Mouse (Mus musculus): ENCODE data around the gene Pip4k2a.

Gene Pip4k2a

GRCm38 (mm10) chr2:18979675-18980074, 18.3 kb downstream of the Pip4k2a start:
- no peak for DNase-seq (ENCODE audit: low read depth, low spot score)

GRCm38 (mm10) chr2:18979046-18979445, 18.9 kb downstream of the Pip4k2a start:
- no peak for DNase-seq (ENCODE audit: low read depth, low spot score)

- no peak for DNase-seq (ENCODE audit: low read depth, low spot score)
Observed at GRCm38 (mm10) chr2:18977201-18977805, 20.6 kb downstream of the Pip4k2a start.

- DNase-seq (ENCODE audit: low read depth, low spot score) = no peak
Observed at GRCm38 (mm10) chr2:18976175-18976574, 21.8 kb downstream of the Pip4k2a start.

GRCm38 (mm10) chr2:18974882-18975645, 22.9 kb downstream of the Pip4k2a start:
- DNase-seq (ENCODE audit: low read depth, low spot score) = no peak

- no peak for DNase-seq (ENCODE audit: low read depth, low spot score)
Observed at GRCm38 (mm10) chr2:18971564-18971963, 26.4 kb downstream of the Pip4k2a start.

- DNase-seq (ENCODE audit: low read depth, low spot score) = no peak
Observed at GRCm38 (mm10) chr2:18970461-18970860, 27.5 kb downstream of the Pip4k2a start.

- DNase-seq (ENCODE audit: low read depth, low spot score) = no peak
Observed at GRCm38 (mm10) chr2:18969066-18969681, 28.8 kb downstream of the Pip4k2a start.

GRCm38 (mm10) chr2:18967451-18968063, 30.4 kb downstream of the Pip4k2a start:
- DNase-seq (ENCODE audit: low read depth, low spot score) = no peak

GRCm38 (mm10) chr2:18966566-18966965, 31.4 kb downstream of the Pip4k2a start:
- no peak for DNase-seq (ENCODE audit: low read depth, low spot score)

- DNase-seq (ENCODE audit: low read depth, low spot score) = no peak
Observed at GRCm38 (mm10) chr2:18965950-18966349, 32.0 kb downstream of the Pip4k2a start.

GRCm38 (mm10) chr2:18965108-18965507, 32.8 kb downstream of the Pip4k2a start:
- no peak for DNase-seq (ENCODE audit: low read depth, low spot score)

GRCm38 (mm10) chr2:18963286-18964040, 34.5 kb downstream of the Pip4k2a start:
- DNase-seq (ENCODE audit: low read depth, low spot score) = no peak

- DNase-seq (ENCODE audit: low read depth, low spot score) = no peak
Observed at GRCm38 (mm10) chr2:18962502-18962901, 35.4 kb downstream of the Pip4k2a start.

GRCm38 (mm10) chr2:18960376-18960973, 37.5 kb downstream of the Pip4k2a start:
- DNase-seq (ENCODE audit: low read depth, low spot score) = no peak

GRCm38 (mm10) chr2:18959558-18959957, 38.4 kb downstream of the Pip4k2a start:
- no peak for DNase-seq (ENCODE audit: low read depth, low spot score)

- peak; percentile 51 for DNase-seq (ENCODE audit: low read depth, low spot score)
Observed at GRCm38 (mm10) chr2:18959008-18959407, 38.9 kb downstream of the Pip4k2a start.

GRCm38 (mm10) chr2:18958501-18958900, 39.4 kb downstream of the Pip4k2a start:
- no peak for DNase-seq (ENCODE audit: low read depth, low spot score)

- no peak for DNase-seq (ENCODE audit: low read depth, low spot score)
Observed at GRCm38 (mm10) chr2:18958044-18958443, 39.9 kb downstream of the Pip4k2a start.

- no peak for DNase-seq (ENCODE audit: low read depth, low spot score)
Observed at GRCm38 (mm10) chr2:18957459-18957858, 40.5 kb downstream of the Pip4k2a start.

GRCm38 (mm10) chr2:18956945-18957344, 41.0 kb downstream of the Pip4k2a start:
- DNase-seq (ENCODE audit: low read depth, low spot score) = no peak
